Mouse (Mus musculus): ENCODE measurements around the gene Cdc14a. TPM values are rescaled to one million over a fixed set of nuclear protein-coding genes. Genes with fewer than 3 reads are reported as not detected.

Cdc14a gene
- polyA plus RNA-seq, 1 experiment from 2014 or later, result 3.4 TPM

GRCm38 (mm10) chr3:116333711-116334110 is 90.1 kb downstream of the Cdc14a start:
- Histone ChIP-seq H3K9me3 (no peaks in the 10 kb centered on the region), H3K4me3 (no peak overlapping the region), H3K9ac (no peak overlapping the region), H3K4me2 (no peak overlapping the region), H3K36me3 (no peaks in the 10 kb centered on the region), H3K27ac (replicated peaks) (no peak overlapping the region), H3K27me3 (no peaks in the 10 kb centered on the region), H3K4me1 (replicated peaks) (no peaks in the 10 kb centered on the region)
- WGBS, result 91% methylated on average over 6 of the region's 6 CpGs
- ATAC-seq (ENCODE audit: low FRiP score, low read depth), result no peak

GRCm38 (mm10) chr3:116333229-116333628 is 90.6 kb downstream of the Cdc14a start:
- H3K9me3 ChIP-seq, result no peaks in the 10 kb centered on the region
- H3K27me3 ChIP-seq, result no peaks in the 10 kb centered on the region
- no peak overlapping the region for H3K4me3 ChIP-seq
- H3K4me2 ChIP-seq, result no peak overlapping the region
- no peaks in the 10 kb centered on the region for H3K36me3 ChIP-seq
- H3K9ac ChIP-seq, result no peak overlapping the region
- no peak overlapping the region for H3K27ac ChIP-seq (replicated peaks)
- no peaks in the 10 kb centered on the region for H3K4me1 ChIP-seq (replicated peaks)
- 12% methylated on average over 7 of the region's 7 CpGs for WGBS
- ATAC-seq (ENCODE audit: low FRiP score, low read depth), result no peak

- Histone ChIP-seq H3K4me1 (replicated peaks) (no peaks in the 10 kb centered on the region), H3K36me3 (no peaks in the 10 kb centered on the region), H3K4me3 (no peak overlapping the region), H3K27me3 (no peaks in the 10 kb centered on the region), H3K4me2 (no peak overlapping the region), H3K9me3 (no peaks in the 10 kb centered on the region), H3K9ac (no peak overlapping the region), H3K27ac (replicated peaks) (no peak overlapping the region)
- ATAC-seq (ENCODE audit: low FRiP score, low read depth), result peak; percentile 83
- WGBS, result 45% methylated on average over 8 of the region's 8 CpGs
These were observed 91.9 kb downstream of the Cdc14a start for GRCm38 (mm10) chr3:116331811-116332464.

- no peaks in the 10 kb centered on the region for H3K36me3 ChIP-seq
- H3K27ac ChIP-seq (replicated peaks), result no peak overlapping the region
- no peak overlapping the region for H3K4me2 ChIP-seq
- no peak for ATAC-seq (ENCODE audit: low FRiP score, low read depth)
- H3K27me3 ChIP-seq, result no peaks in the 10 kb centered on the region
- H3K9ac ChIP-seq, result no peak overlapping the region
- no peaks in the 10 kb centered on the region; the same call in 1 of the 2 replicates for H3K4me1 ChIP-seq (replicated peaks)
- H3K9me3 ChIP-seq, result no peaks in the 10 kb centered on the region
- 74% methylated on average over 8 of the region's 8 CpGs for WGBS
- no peak overlapping the region for H3K4me3 ChIP-seq
These were observed 93.9 kb downstream of the Cdc14a start for GRCm38 (mm10) chr3:116329976-116330375.

- 77% methylated on average over 18 of the region's 18 CpGs for WGBS
- no peaks in the 10 kb centered on the region for H3K9me3 ChIP-seq
- ATAC-seq (ENCODE audit: low FRiP score, low read depth), result no peak
- no peak overlapping the region for H3K4me3 ChIP-seq
- no peaks in the 10 kb centered on the region for H3K36me3 ChIP-seq
- no peak overlapping the region for H3K9ac ChIP-seq
- no peak overlapping the region for H3K4me2 ChIP-seq
- no peak overlapping the region for H3K27ac ChIP-seq (replicated peaks)
- H3K27me3 ChIP-seq, result no peaks in the 10 kb centered on the region
- H3K4me1 ChIP-seq (replicated peaks), result peaks cover 5% of the 10 kb centered on the region; the same call in 1 of the 2 replicates
These were observed 94.6 kb downstream of the Cdc14a start for GRCm38 (mm10) chr3:116329023-116329762.

GRCm38 (mm10) chr3:116327616-116328004 is 96.2 kb downstream of the Cdc14a start:
- Histone ChIP-seq H3K4me1 (replicated peaks) (peaks cover 5% of the 10 kb centered on the region; the same call in 1 of the 2 replicates), H3K9ac (no peak overlapping the region), H3K27ac (replicated peaks) (no peak overlapping the region), H3K9me3 (no peaks in the 10 kb centered on the region), H3K4me2 (peak overlapping the region; percentile 76), H3K4me3 (no peak overlapping the region), H3K36me3 (no peaks in the 10 kb centered on the region), H3K27me3 (no peaks in the 10 kb centered on the region)
- ATAC-seq (ENCODE audit: low FRiP score, low read depth), result peak; percentile 31
- 56% methylated on average over 10 of the region's 10 CpGs for WGBS

GRCm38 (mm10) chr3:116327001-116327615 is 96.7 kb downstream of the Cdc14a start:
- Histone ChIP-seq H3K4me3 (peak overlapping the region; percentile 33), H3K4me2 (peak overlapping the region; percentile 76), H3K27me3 (no peaks in the 10 kb centered on the region), H3K9me3 (no peaks in the 10 kb centered on the region), H3K36me3 (no peaks in the 10 kb centered on the region), H3K27ac (replicated peaks) (no peak overlapping the region), H3K9ac (peak overlapping the region; percentile 27; the same call in 1 of the 2 replicates), H3K4me1 (replicated peaks) (peaks cover 5% of the 10 kb centered on the region; the same call in 1 of the 2 replicates)
- 5% methylated on average over 23 of the region's 23 CpGs for WGBS
- peak; percentile 82 for ATAC-seq (ENCODE audit: low FRiP score, low read depth)

GRCm38 (mm10) chr3:116325501-116325900 is 98.3 kb downstream of the Cdc14a start:
- Histone ChIP-seq H3K36me3 (no peaks in the 10 kb centered on the region), H3K4me1 (replicated peaks) (peaks cover 5% of the 10 kb centered on the region; the same call in 1 of the 2 replicates), H3K27ac (replicated peaks) (no peak overlapping the region), H3K9me3 (no peaks in the 10 kb centered on the region), H3K4me2 (no peak overlapping the region), H3K27me3 (no peaks in the 10 kb centered on the region), H3K4me3 (no peak overlapping the region), H3K9ac (no peak overlapping the region)
- 79% methylated on average over 2 of the region's 2 CpGs for WGBS
- no peak for ATAC-seq (ENCODE audit: low FRiP score, low read depth)

- no peak overlapping the region for H3K9ac ChIP-seq
- no peak overlapping the region for H3K4me3 ChIP-seq
- 0 out of 2 replicates have a peak, but pooled peaks cover 3% of the 10 kb centered on the region for H3K4me1 ChIP-seq (replicated peaks)
- H3K36me3 ChIP-seq, result no peaks in the 10 kb centered on the region
- H3K27ac ChIP-seq (replicated peaks), result no peak overlapping the region
- H3K27me3 ChIP-seq, result no peaks in the 10 kb centered on the region
- no peak for ATAC-seq (ENCODE audit: low FRiP score, low read depth)
- no peaks in the 10 kb centered on the region for H3K9me3 ChIP-seq
- 96% methylated on average over 5 of the region's 5 CpGs for WGBS
- H3K4me2 ChIP-seq, result no peak overlapping the region
These were observed 104.1 kb downstream of the Cdc14a start for GRCm38 (mm10) chr3:116319696-116320095.

GRCm38 (mm10) chr3:116311838-116312237 is 112.0 kb downstream of the Cdc14a start:
- Histone ChIP-seq H3K27ac (replicated peaks) (no peak overlapping the region), H3K4me2 (no peak overlapping the region), H3K27me3 (no peaks in the 10 kb centered on the region), H3K36me3 (peaks cover 3% of the 10 kb centered on the region; the same call in 1 of the 2 replicates), H3K9ac (no peak overlapping the region), H3K9me3 (no peaks in the 10 kb centered on the region), H3K4me1 (replicated peaks) (no peaks in the 10 kb centered on the region), H3K4me3 (no peak overlapping the region)
- ATAC-seq (ENCODE audit: low FRiP score, low read depth), result no peak
- 84% methylated on average over 4 of the region's 4 CpGs for WGBS

GRCm38 (mm10) chr3:116311173-116311572 is 112.7 kb downstream of the Cdc14a start:
- no peaks in the 10 kb centered on the region for H3K4me1 ChIP-seq (replicated peaks)
- H3K9me3 ChIP-seq, result no peaks in the 10 kb centered on the region
- H3K9ac ChIP-seq, result no peak overlapping the region
- H3K27me3 ChIP-seq, result no peaks in the 10 kb centered on the region
- no peak overlapping the region for H3K4me3 ChIP-seq
- no peak for ATAC-seq (ENCODE audit: low FRiP score, low read depth)
- no peak overlapping the region for H3K27ac ChIP-seq (replicated peaks)
- WGBS, result 98% methylated on average over 2 of the region's 2 CpGs
- peaks cover 3% of the 10 kb centered on the region; the same call in 1 of the 2 replicates for H3K36me3 ChIP-seq
- no peak overlapping the region for H3K4me2 ChIP-seq

GRCm38 (mm10) chr3:116310672-116311071 is 113.2 kb downstream of the Cdc14a start:
- no peaks in the 10 kb centered on the region for H3K9me3 ChIP-seq
- H3K4me3 ChIP-seq, result no peak overlapping the region
- H3K9ac ChIP-seq, result no peak overlapping the region
- ATAC-seq (ENCODE audit: low FRiP score, low read depth), result no peak
- no peak overlapping the region for H3K27ac ChIP-seq (replicated peaks)
- H3K36me3 ChIP-seq, result peaks cover 3% of the 10 kb centered on the region; the same call in 1 of the 2 replicates
- H3K4me2 ChIP-seq, result no peak overlapping the region
- H3K4me1 ChIP-seq (replicated peaks), result no peaks in the 10 kb centered on the region
- WGBS, result 98% methylated on average over 4 of the region's 4 CpGs
- H3K27me3 ChIP-seq, result no peaks in the 10 kb centered on the region

Measured in hindbrain, embryonic 15.5 days (tissue).